Mouse (Mus musculus): ENCODE measurements around the gene Ciapin1.

Gene Ciapin1

GRCm38 (mm10) chr8:94778895-94779533 lies 59.1 kb downstream of the Ciapin1 start:
- DNase-seq (ENCODE audit: extremely low spot score): peak; percentile 4

- peak; percentile 6 for DNase-seq (ENCODE audit: extremely low spot score)
Observed at GRCm38 (mm10) chr8:94778473-94778872, 59.7 kb downstream of the Ciapin1 start.

GRCm38 (mm10) chr8:94778036-94778435 lies 60.1 kb downstream of the Ciapin1 start:
- no peak for DNase-seq (ENCODE audit: extremely low spot score)

- DNase-seq (ENCODE audit: extremely low spot score): no peak
Observed at GRCm38 (mm10) chr8:94776346-94776745, 61.8 kb downstream of the Ciapin1 start.

- no peak for DNase-seq (ENCODE audit: extremely low spot score)
Observed at GRCm38 (mm10) chr8:94774601-94775000, 63.6 kb downstream of the Ciapin1 start.

GRCm38 (mm10) chr8:94773700-94774171 lies 64.4 kb downstream of the Ciapin1 start:
- DNase-seq (ENCODE audit: extremely low spot score): no peak

GRCm38 (mm10) chr8:94773048-94773447 lies 65.1 kb downstream of the Ciapin1 start:
- no peak for DNase-seq (ENCODE audit: extremely low spot score)

GRCm38 (mm10) chr8:94771941-94772670 lies 66.1 kb downstream of the Ciapin1 start, which contains the start of gene Cx3cl1:
Gene Cx3cl1 (plus strand): TSS chr8:94772009.
- peak; percentile 86 for DNase-seq (ENCODE audit: extremely low spot score)

GRCm38 (mm10) chr8:94770945-94771344 lies 67.2 kb downstream of the Ciapin1 start:
- no peak for DNase-seq (ENCODE audit: extremely low spot score)
